Mouse (Mus musculus): ENCODE data around the gene Gm16381. TPM values are rescaled to one million over a fixed set of nuclear protein-coding genes. Genes with fewer than 3 reads are reported as not detected.
"Not testable (repeated sequence)": the region's sequence is repeated elsewhere in the genome, so short reads cannot be mapped to it uniquely, and the experiment has no call there.

The Gm16381 gene
- total RNA-seq (2014; fragmentation: Nextera tagmentation) = not detected in 2 replicates
- not detected in 2 replicates for total RNA-seq (2017)

DNA sequence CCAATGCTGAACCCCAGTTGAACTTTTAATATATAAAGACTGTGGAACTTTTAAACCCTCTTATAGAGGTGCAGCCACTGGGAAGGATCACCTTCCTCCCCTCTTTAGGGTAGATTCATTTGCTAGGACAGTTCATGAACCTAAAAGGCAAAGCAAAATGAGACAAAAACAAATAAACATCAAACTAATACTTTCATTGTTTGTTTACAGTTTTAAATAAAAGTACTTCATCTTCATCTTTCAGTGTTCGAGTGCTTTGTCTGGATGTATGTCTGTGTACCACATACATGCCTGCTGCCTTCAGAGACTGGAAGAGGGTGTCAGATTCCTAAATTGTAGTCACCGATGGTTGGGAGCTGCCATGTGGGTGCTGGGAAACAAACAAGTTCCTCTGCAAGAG lies at the start of gene Gm16381:
TSS of gene Gm16381 (minus strand) at position 101 of the 400 bp plus-strand sequence.
- not testable (repeated sequence) for ATAC-seq (replicated peaks; ENCODE audit: poor library complexity, severe bottlenecking)

DNA sequence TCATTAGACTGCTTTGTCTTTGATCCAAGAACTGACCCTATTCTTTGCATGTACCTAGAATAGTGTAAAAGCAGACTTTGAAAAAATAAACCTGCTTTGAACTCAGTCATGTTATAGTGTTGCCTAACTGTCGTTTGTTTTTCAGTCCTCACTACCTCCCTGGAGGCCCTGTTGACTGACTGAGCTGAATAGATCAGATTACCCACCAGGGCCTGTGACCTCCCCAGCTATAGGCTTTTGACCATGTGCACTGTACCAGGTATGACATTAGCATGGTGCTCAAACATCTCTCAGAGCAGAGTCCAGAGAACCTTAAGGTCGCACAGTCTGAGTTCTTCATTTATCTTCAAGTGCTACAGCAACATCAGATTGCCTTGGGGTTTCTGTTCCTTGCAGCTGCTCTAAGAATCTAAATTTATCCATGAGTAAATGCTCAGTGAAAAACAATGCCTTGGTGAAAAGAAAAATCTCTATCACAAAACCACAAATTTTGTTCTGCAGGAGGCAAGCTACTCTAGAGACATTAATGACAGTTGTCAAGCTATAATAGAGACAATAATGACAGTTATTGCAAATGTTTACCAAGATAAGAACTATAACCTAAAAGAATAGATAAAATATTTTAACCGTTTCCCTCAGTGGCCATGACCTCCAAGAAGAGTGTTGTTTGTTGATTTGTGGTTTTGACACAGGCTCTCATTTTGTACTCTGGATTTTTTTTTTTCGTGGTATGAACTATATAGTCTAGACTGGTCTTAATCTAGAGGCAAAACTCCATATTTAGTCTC lies 8.7 kb upstream of the Gm16381 start:
- not testable (repeated sequence) for ATAC-seq (replicated peaks; ENCODE audit: poor library complexity, severe bottlenecking)

DNA sequence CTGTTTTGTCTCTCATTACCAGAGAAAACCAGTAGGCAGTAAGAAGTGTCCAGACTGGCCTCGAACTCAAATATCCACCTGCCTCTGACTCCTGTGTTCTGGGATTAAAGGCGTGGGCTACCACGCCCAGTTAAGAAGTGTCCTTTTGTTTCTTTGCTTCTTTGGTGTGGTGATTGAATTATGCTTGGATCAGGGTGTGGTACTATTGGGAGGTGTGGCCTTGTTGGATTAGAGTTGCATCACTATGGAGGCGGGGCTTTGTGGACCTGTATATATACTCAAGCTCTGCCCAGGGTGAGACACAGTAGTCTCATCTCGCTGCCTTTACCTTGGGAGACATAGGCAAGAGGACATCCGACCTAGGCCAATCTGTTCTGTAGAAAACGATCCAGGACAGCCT lies 25.9 kb downstream of the Gm16381 start, which contains the start of gene Gm4027:
TSS of gene Gm4027 (plus strand) at position 301 of the 400 bp plus-strand sequence.
- ATAC-seq (replicated peaks; ENCODE audit: poor library complexity, severe bottlenecking) = not testable (repeated sequence)

DNA sequence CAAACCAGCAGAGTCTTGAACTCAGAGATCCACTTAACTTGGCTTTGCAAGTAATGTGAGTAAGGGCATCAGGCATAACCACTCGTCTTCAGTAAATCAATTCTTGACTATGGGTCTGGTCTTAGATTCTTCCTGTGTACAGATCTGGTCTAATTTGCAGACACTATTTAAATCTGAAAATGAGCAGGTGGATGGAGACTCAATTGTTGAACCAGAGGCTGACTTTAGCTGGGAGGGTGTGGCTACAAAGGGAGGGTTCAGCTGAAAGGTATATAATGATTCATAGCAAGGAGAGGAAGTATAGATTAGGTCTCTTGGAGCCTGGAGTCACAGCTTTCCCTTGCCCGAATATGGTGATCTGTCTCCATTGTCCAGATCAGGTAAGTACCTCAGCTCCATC lies 42.0 kb downstream of the Gm16381 start, which contains the start of gene Oog1:
TSS of gene Oog1 (plus strand) at position 301 of the 400 bp plus-strand sequence.
- not testable (repeated sequence) for ATAC-seq (replicated peaks; ENCODE audit: poor library complexity, severe bottlenecking)

DNA sequence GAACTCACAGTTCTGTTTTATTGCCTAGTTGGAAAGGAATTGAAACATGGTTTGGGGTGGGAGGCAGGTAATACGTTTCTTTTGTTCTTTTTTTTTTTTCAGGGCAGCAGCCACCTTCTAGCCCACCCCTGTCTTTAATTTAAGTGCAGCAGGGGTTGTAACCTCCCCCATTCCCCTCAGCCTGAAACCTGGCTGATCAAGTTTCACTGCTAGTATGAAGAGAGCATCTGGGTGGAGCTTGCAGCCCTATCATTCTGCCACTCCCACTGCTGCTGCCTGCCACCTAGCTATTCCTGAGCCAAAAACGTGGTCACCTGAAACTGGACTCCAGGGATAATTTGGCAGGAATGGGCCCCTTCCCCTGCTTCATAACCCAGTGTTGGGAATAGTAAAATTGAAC lies 43.0 kb downstream of the Gm16381 start:
- not testable (repeated sequence) for ATAC-seq (replicated peaks; ENCODE audit: poor library complexity, severe bottlenecking)

Other genes starting within 250 kb of the Gm16381 start
- gene Slirp, start 200.7 kb downstream of the Gm16381 start, total RNA-seq (2014; fragmentation: Nextera tagmentation) = 123 and 162 TPM in 2 replicates
- gene Slirp, start 200.7 kb downstream of the Gm16381 start, total RNA-seq (2017) = 102 and 106 TPM in 2 replicates
- 65.3 and 73.7 TPM in 2 replicates for gene Alkbh1, start 200.6 kb downstream of the Gm16381 start, total RNA-seq (2014; fragmentation: Nextera tagmentation)
- gene Alkbh1, start 200.6 kb downstream of the Gm16381 start, total RNA-seq (2017) = 58.4 and 70.3 TPM in 2 replicates
- gene Snw1, start 172.3 kb downstream of the Gm16381 start, total RNA-seq (2014; fragmentation: Nextera tagmentation) = 70.0 and 74.3 TPM in 2 replicates
- gene Snw1, start 172.3 kb downstream of the Gm16381 start, total RNA-seq (2017) = 174 and 201 TPM in 2 replicates
- not detected in 2 replicates for gene Gm5788, start 149.9 kb downstream of the Gm16381 start, total RNA-seq (2014; fragmentation: Nextera tagmentation)
- gene Gm5788, start 149.9 kb downstream of the Gm16381 start, total RNA-seq (2017) = not detected in 2 replicates
- not detected in 2 replicates for gene Gm8300, start 130.3 kb downstream of the Gm16381 start, total RNA-seq (2014; fragmentation: Nextera tagmentation)
- gene Gm8300, start 130.3 kb downstream of the Gm16381 start, total RNA-seq (2017) = not detected in 2 replicates
- gene Oog1, start 41.9 kb downstream of the Gm16381 start, total RNA-seq (2014; fragmentation: Nextera tagmentation) = not detected in 2 replicates
- not detected in 2 replicates for gene Oog1, start 41.9 kb downstream of the Gm16381 start, total RNA-seq (2017)
- not detected in 2 replicates for gene Gm4027, start 25.8 kb downstream of the Gm16381 start, total RNA-seq (2014; fragmentation: Nextera tagmentation)
- gene Gm4027, start 25.8 kb downstream of the Gm16381 start, total RNA-seq (2017) = not detected in 2 replicates
- not detected in 2 replicates for gene Gm21319, start 131.1 kb upstream of the Gm16381 start, total RNA-seq (2014; fragmentation: Nextera tagmentation)
- gene Gm21319, start 131.1 kb upstream of the Gm16381 start, total RNA-seq (2017) = not detected in 2 replicates
- gene Gm21936, start 150.9 kb upstream of the Gm16381 start, total RNA-seq (2014; fragmentation: Nextera tagmentation) = not detected in 2 replicates
- not detected in 2 replicates for gene Gm21936, start 150.9 kb upstream of the Gm16381 start, total RNA-seq (2017)
- gene BB287469, start 172.0 kb upstream of the Gm16381 start, total RNA-seq (2014; fragmentation: Nextera tagmentation) = not detected in 2 replicates
- not detected in 2 replicates for gene BB287469, start 172.0 kb upstream of the Gm16381 start, total RNA-seq (2017)
- gene Gm2001, start 197.7 kb upstream of the Gm16381 start, total RNA-seq (2014; fragmentation: Nextera tagmentation) = not detected in 2 replicates
- gene Gm2001, start 197.7 kb upstream of the Gm16381 start, total RNA-seq (2017) = not detected in 2 replicates
- not detected in 2 replicates for gene Gm2016, start 229.5 kb upstream of the Gm16381 start, total RNA-seq (2014; fragmentation: Nextera tagmentation)
- gene Gm2016, start 229.5 kb upstream of the Gm16381 start, total RNA-seq (2017) = not detected in 2 replicates

All from granulocyte monocyte progenitor cell, adult 5-6 weeks (primary cell).